Mouse (Mus musculus) C2C12 (cell line): ENCODE data around the gene Itga1. TPM values are rescaled to one million over a fixed set of nuclear protein-coding genes. Genes with fewer than 3 reads are reported as not detected.
A peak's percentile ranks its signal among the peaks of the same experiment; 100 is the strongest.

Experiments used
- H3K27me3 ChIP-seq: one replicate; pipeline ENCODE4 v1.6.1; 2011; ENCODE audit not compliant: control insufficient read depth, insufficient read depth, insufficient read length
- H3K36me3 ChIP-seq: one replicate; pipeline ENCODE4 v1.6.1; 2011; ENCODE audit not compliant: control insufficient read depth, insufficient read depth
- H3K4me3 ChIP-seq: one replicate; pipeline ENCODE4 v1.5.1; 2011; ENCODE audit warnings: mild to moderate bottlenecking, control low read depth; ENCODE audit not compliant: poor library complexity, insufficient read depth, severe bottlenecking
- H3K79me2 ChIP-seq: one replicate; pipeline ENCODE4 v1.6.1; 2011; ENCODE audit not compliant: control insufficient read depth, insufficient read depth
- H3K79me3 ChIP-seq: one replicate; pipeline ENCODE4 v1.6.1; 2011; ENCODE audit warnings: low read depth, control low read depth
- H3ac ChIP-seq: one replicate; pipeline ENCODE3; 2011; ENCODE audit warnings: low read depth; ENCODE audit not compliant: control insufficient read depth, insufficient read length
- CEBPB ChIP-seq: IDR thresholded peaks from one replicate; pipeline ENCODE4 v1.6.1; 2011; ENCODE audit warnings: low read depth, mild to moderate bottlenecking, control low read depth, moderate library complexity
- CTCF ChIP-seq: IDR thresholded peaks from one replicate; pipeline ENCODE4 v1.5.1; 2011; ENCODE audit not compliant: control insufficient read depth, insufficient read depth, insufficient read length
- FOSL1 ChIP-seq: IDR thresholded peaks from one replicate; pipeline ENCODE4 v1.8.0; 2011; ENCODE audit warnings: mild to moderate bottlenecking, low read length; ENCODE audit not compliant: poor library complexity, insufficient read depth, severe bottlenecking
- MAX ChIP-seq: IDR thresholded peaks from one replicate; pipeline ENCODE4 v1.6.1; 2011; ENCODE audit warnings: mild to moderate bottlenecking, control low read depth
- MYOD1 ChIP-seq: IDR thresholded peaks from one replicate; pipeline ENCODE4 v1.6.1; 2011; ENCODE audit warnings: low read depth; ENCODE audit not compliant: control insufficient read depth, insufficient read length
- MYOG ChIP-seq: IDR thresholded peaks from one replicate; pipeline ENCODE4 v1.6.1; 2011; ENCODE audit not compliant: control insufficient read depth, insufficient read length; ENCODE audit errors: extremely low read depth
- USF1 ChIP-seq: IDR thresholded peaks from one replicate; pipeline ENCODE4 v1.6.1; 2011; ENCODE audit warnings: low read depth, mild to moderate bottlenecking, control low read depth, moderate library complexity
- polyA plus RNA-seq: library from polyadenylated mRNA; unstranded; fragments of >200 nt; fragmentation: generic; extraction: Trizol; gene quantifications from one replicate; pipeline ENCODE4 v1.2.1, GENCODE M21; 2012; ENCODE audit warnings: missing spikeins

Itga1 gene
- polyA plus RNA-seq, 1 experiment, result 0.04 TPM

DNA sequence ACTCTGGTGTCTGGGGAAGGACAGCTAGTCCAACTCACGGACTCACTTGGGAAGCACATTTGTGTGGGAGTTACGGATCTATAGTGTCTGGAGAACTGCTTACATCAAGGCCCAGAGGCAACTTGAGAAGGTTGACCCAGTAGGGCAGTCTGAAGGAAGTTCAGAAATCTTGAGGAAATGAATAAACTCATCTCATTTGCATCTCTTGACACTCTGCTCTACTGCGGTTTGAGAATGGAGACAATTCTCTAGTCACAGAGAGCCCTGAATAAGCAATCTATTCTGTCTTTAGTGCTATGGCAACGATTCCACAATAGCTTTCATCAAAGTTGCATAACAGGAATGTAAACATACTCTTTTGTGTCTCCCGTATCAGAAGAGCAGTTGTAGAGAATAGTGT, 4.8 kb downstream of the Itga1 start:
- Histone ChIP-seq H3K79me3 (no peaks in the 10 kb centered on the region), H3K79me2 (no peaks in the 10 kb centered on the region), H3K4me3 (no peak overlapping the region), H3ac (no peak overlapping the region), H3K36me3 (no peaks in the 10 kb centered on the region), H3K27me3 (no peaks in the 10 kb centered on the region)
- TF ChIP-seq MYOD1 (no peak), MAX (no peak), CEBPB (no peak)

GRCm38 (mm10) chr13:115096216-115096615, 5.5 kb downstream of the Itga1 start:
- no peaks in the 10 kb centered on the region for H3K79me3 ChIP-seq
- no peak overlapping the region for H3ac ChIP-seq
- H3K79me2 ChIP-seq, result no peaks in the 10 kb centered on the region
- no peak overlapping the region for H3K4me3 ChIP-seq
- no peak for TF ChIP-seq MYOG
- TF ChIP-seq FOSL1, result no peak
- TF ChIP-seq USF1, result no peak
- no peak for TF ChIP-seq CTCF
- TF ChIP-seq MYOD1, result no peak
- no peak for TF ChIP-seq MAX
- TF ChIP-seq CEBPB, result no peak
- no peaks in the 10 kb centered on the region for H3K36me3 ChIP-seq
- no peaks in the 10 kb centered on the region for H3K27me3 ChIP-seq

DNA sequence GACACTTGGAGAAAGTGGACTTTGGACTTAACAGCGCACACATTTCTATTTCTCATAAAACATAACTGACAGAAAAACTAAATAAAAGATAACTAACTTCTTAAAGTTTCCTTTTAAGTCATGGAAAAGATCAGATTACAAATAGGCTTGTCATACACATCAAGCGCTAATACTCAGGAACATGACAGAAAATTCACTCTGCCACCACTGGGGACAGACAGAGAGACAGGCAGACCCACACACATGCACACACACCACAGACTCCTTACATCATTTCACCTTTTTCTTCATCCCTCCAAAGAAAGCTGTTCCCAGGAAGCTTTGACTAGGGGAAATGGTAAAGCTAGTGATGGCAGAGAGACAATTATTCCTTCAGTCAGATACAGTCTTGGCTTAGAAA, 6.4 kb downstream of the Itga1 start:
- Histone ChIP-seq H3K27me3 (no peaks in the 10 kb centered on the region), H3K4me3 (no peak overlapping the region), H3K79me3 (no peaks in the 10 kb centered on the region), H3K36me3 (no peaks in the 10 kb centered on the region), H3ac (no peak overlapping the region), H3K79me2 (no peaks in the 10 kb centered on the region)
- no peak for TF ChIP-seq FOSL1
- no peak for TF ChIP-seq USF1
- no peak for TF ChIP-seq MYOD1
- TF ChIP-seq MYOG, result no peak
- TF ChIP-seq MAX, result no peak
- no peak for TF ChIP-seq CEBPB
- no peak for TF ChIP-seq CTCF

DNA sequence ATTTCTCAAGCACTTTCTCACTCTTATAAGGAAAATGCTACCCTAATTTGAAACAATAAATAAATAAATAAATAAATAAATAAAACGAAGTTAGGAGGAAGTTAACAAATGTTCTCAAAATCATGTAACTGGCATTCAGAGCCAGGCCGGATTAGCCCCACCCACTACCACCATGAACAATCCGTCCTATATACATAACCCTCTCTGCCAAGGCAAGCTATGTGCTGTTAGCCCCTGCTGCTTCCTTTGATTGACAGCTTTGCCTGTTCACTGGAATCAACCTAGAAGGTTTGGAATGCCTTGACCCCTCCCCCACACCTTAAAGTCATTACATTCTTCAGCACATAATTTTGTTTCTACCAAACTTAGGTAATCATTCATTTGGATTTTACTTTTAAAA, 10.3 kb downstream of the Itga1 start:
- no peak overlapping the region for H3K4me3 ChIP-seq
- H3K36me3 ChIP-seq, result peaks cover 20% of the 10 kb centered on the region
- TF ChIP-seq MYOD1 (no peak), CEBPB (no peak), MAX (no peak), USF1 (no peak), CTCF (no peak), FOSL1 (no peak), MYOG (no peak)
- peaks cover 18% of the 10 kb centered on the region for H3K79me2 ChIP-seq
- no peak overlapping the region for H3ac ChIP-seq
- H3K27me3 ChIP-seq, result no peaks in the 10 kb centered on the region
- peaks cover 11% of the 10 kb centered on the region for H3K79me3 ChIP-seq

DNA sequence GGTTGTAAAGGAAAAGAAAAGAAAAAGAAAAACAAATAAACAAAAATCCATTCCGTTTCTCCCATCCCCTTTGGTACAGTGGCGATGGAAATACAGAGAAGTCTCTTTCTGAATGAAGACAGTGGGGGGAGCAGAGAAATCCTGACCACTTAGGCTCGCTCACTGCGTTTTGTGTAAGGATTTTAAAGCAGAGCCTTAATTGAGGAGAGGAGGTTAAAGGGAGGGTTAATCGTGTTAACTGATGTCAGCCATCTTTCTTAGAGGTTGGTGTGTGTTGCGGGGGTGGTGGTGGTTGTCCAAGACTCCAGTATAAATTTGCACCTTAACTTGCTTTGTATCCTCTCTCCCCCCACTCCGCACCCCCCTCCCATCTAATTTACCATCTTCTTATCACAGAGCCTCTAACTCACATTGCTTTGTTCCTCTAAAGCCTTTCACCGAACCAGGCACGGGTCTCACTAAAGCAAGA, 10.8 kb downstream of the Itga1 start:
- Histone ChIP-seq H3K4me3 (no peak overlapping the region), H3K27me3 (no peaks in the 10 kb centered on the region), H3K36me3 (peaks cover 21% of the 10 kb centered on the region), H3K79me2 (peaks cover 18% of the 10 kb centered on the region), H3K79me3 (peaks cover 11% of the 10 kb centered on the region), H3ac (no peak overlapping the region)
- TF ChIP-seq MYOG (no peak), MAX (no peak), CTCF (no peak)

DNA sequence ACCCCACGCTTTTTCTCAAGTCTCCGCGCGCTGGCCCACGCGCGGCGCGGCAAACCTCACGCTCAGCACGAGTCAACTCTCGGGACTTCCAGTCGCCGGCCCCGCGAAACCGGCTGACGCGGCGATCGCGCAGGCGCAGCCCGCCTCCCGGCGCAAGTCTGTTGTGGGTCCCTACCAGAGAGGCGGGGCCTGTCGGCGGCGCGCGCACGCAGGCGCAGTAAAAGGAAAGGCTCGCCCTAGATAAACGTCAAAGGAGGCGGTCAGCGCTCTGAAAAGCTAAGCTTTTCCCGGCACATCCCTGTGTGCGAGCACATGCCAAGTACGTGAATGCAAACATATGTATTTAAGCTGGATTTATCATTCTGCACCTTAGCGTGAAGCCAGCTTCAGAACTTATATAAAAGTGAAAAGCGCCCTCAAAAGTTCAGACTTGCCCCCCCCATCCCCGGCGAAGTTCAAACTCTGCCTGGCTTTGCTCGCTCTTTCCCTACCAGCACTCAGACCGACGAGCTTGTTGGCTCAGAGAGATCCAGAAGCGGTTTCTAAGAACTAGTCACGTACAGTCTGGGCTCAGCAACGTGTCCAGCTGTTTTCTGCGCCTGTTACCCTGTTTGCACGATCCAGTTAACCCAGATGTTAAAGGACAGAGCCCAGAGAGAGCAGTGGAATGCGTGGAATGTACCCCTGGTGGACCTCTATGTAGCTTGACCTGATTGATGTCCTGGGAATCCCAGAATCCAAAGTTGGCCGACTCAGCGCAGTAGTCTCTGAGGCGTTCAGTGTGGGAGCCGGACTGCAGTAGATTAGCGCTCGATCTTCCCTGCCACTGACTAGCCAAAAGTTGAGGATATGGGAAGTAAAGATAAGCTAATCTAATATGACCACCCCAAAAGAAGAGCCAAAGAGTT, 11.4 kb downstream of the Itga1 start, which contains the start of gene Pelo:
Pelo (minus strand) TSS at position 118 of the 908 bp plus-strand sequence.
- Histone ChIP-seq H3K4me3 (peak within 1 kb of the TSS; percentile 43), H3K79me2 (peaks cover 18% of the 10 kb centered on the region), H3K36me3 (peaks cover 21% of the 10 kb centered on the region), H3K27me3 (no peaks in the 10 kb centered on the region), H3K79me3 (peaks cover 11% of the 10 kb centered on the region), H3ac (peak within 1 kb of the TSS; percentile 55)
- TF ChIP-seq MAX (peak; percentile 44), MYOD1 (no peak)
